Mouse (Mus musculus): ENCODE measurements around the gene Nmnat1.

- TF ChIP-seq POLR2A (IDR thresholded peaks at IDR 0.05; ENCODE audit: low read depth, low read length) (no peak), CTCF (conservative IDR thresholded peaks at IDR 0.05; ENCODE audit: insufficient read depth, insufficient read length, low read depth, low read length) (no peak)
Measured at GRCm38 (mm10) chr4:149469557-149469956, 15.4 kb downstream of the Nmnat1 start.
